Mouse (Mus musculus) forebrain, embryonic 13.5 days (tissue): ENCODE measurements at regions not wholly inside any gene's neighbourhood (a gene's known extent, or its start where the extent isn't known, plus 50 kb on each side); places are given as distances from the start of the nearest gene placed in this dataset.
A peak's percentile ranks its signal among the peaks of the same experiment; 100 is the strongest.

ENCODE experiments used
- ATAC-seq: fragments of 200-750 bp; cut with Nextera tagmentation; 2 replicates; pipeline ENCODE4 v1.8.0; 2017
- H3K27ac ChIP-seq: fragments of 300-500 bp; sonication (generic); 2 replicates; pipeline ENCODE4 v1.5.1; 2015; ENCODE audit warnings: inconsistent platforms, mild to moderate bottlenecking, moderate library complexity
- H3K27me3 ChIP-seq: fragments of 300-500 bp; sonication (generic); 2 replicates; pipeline ENCODE4 v1.6.1; 2015; ENCODE audit warnings: mild to moderate bottlenecking, inconsistent platforms
- H3K36me3 ChIP-seq: fragments of 300-500 bp; sonication (generic); 2 replicates; pipeline ENCODE4 v1.6.1; 2015; ENCODE audit warnings: mild to moderate bottlenecking, inconsistent platforms; ENCODE audit not compliant: poor library complexity, severe bottlenecking
- H3K4me1 ChIP-seq: fragments of 300-500 bp; sonication (generic); 2 replicates; pipeline ENCODE4 v1.6.1; 2015; ENCODE audit warnings: inconsistent platforms
- H3K4me2 ChIP-seq: fragments of 300-500 bp; sonication (generic); 2 replicates; pipeline ENCODE4 v1.6.1; 2015; ENCODE audit warnings: inconsistent platforms, mild to moderate bottlenecking, moderate library complexity
- H3K4me3 ChIP-seq: fragments of 300-500 bp; sonication (generic); 2 replicates; pipeline ENCODE4 v1.5.1; 2015; ENCODE audit warnings: mild to moderate bottlenecking, inconsistent platforms
- H3K9ac ChIP-seq: fragments of 300-500 bp; sonication (generic); 2 replicates; pipeline ENCODE4 v1.6.1; 2015; ENCODE audit warnings: mild to moderate bottlenecking, inconsistent platforms
- H3K9me3 ChIP-seq: fragments of 300-500 bp; sonication (generic); replicated peaks from 2 replicates; pipeline ENCODE4 v1.6.1; 2016; ENCODE audit warnings: inconsistent platforms
- WGBS: fragments of 180-500 bp; shearing (Covaris S2); methylation state at CpG from one replicate; pipeline ENCODE4 v1.1.7; 2015; 5-methylcytosine and 5-hydroxymethylcytosine counted together

GRCm38 (mm10) chr1:185151130-185151799 lies 52.7 kb upstream of the Rab3gap2 start:
- no peak for ATAC-seq
- WGBS, result 29% methylated on average over 11 of the region's 11 CpGs
- Histone ChIP-seq H3K4me1 (peaks cover 14% of the 10 kb centered on the region), H3K9ac (no peak overlapping the region), H3K27ac (no peak overlapping the region), H3K36me3 (no peaks in the 10 kb centered on the region), H3K4me3 (no peak overlapping the region), H3K9me3 (no peaks in the 10 kb centered on the region), H3K27me3 (no peaks in the 10 kb centered on the region), H3K4me2 (peak overlapping the region; percentile 26)

- Histone ChIP-seq H3K36me3 (no peaks in the 10 kb centered on the region), H3K9ac (no peak overlapping the region), H3K4me1 (peaks cover 14% of the 10 kb centered on the region), H3K27ac (no peak overlapping the region), H3K27me3 (no peaks in the 10 kb centered on the region), H3K4me2 (no peak overlapping the region), H3K4me3 (no peak overlapping the region), H3K9me3 (no peaks in the 10 kb centered on the region)
- no peak for ATAC-seq
- WGBS, result 59% methylated on average over 15 of the region's 15 CpGs
These were observed 53.3 kb upstream of the Rab3gap2 start for GRCm38 (mm10) chr1:185150431-185151129.

- ATAC-seq, result no peak
- Histone ChIP-seq H3K36me3 (no peaks in the 10 kb centered on the region), H3K27ac (no peak overlapping the region), H3K4me2 (no peak overlapping the region), H3K9me3 (no peaks in the 10 kb centered on the region), H3K4me1 (no peaks in the 10 kb centered on the region), H3K27me3 (no peaks in the 10 kb centered on the region), H3K4me3 (no peak overlapping the region), H3K9ac (no peak overlapping the region)
- WGBS, result 97% methylated on average over 1 of the region's 1 CpGs
These were observed 59.1 kb upstream of the Rab3gap2 start for GRCm38 (mm10) chr1:185144791-185145190.

GRCm38 (mm10) chr1:185144006-185144405 lies 59.9 kb upstream of the Rab3gap2 start:
- no peaks in the 10 kb centered on the region for H3K36me3 ChIP-seq
- no peaks in the 10 kb centered on the region for H3K9me3 ChIP-seq
- H3K4me3 ChIP-seq, result no peak overlapping the region
- H3K9ac ChIP-seq, result no peak overlapping the region
- no peak for ATAC-seq
- 94% methylated on average over 15 of the region's 15 CpGs for WGBS
- no peaks in the 10 kb centered on the region for H3K27me3 ChIP-seq
- no peak overlapping the region for H3K4me2 ChIP-seq
- H3K27ac ChIP-seq, result no peak overlapping the region
- H3K4me1 ChIP-seq, result no peaks in the 10 kb centered on the region

- no peaks in the 10 kb centered on the region for H3K27me3 ChIP-seq
- H3K4me2 ChIP-seq, result no peak overlapping the region
- H3K9me3 ChIP-seq, result no peaks in the 10 kb centered on the region
- no peaks in the 10 kb centered on the region for H3K36me3 ChIP-seq
- no peak overlapping the region for H3K27ac ChIP-seq
- no peak overlapping the region for H3K9ac ChIP-seq
- WGBS, result 84% methylated on average over 5 of the region's 5 CpGs
- ATAC-seq, result no peak
- no peaks in the 10 kb centered on the region for H3K4me1 ChIP-seq
- H3K4me3 ChIP-seq, result no peak overlapping the region
These were observed 63.6 kb upstream of the Rab3gap2 start for GRCm38 (mm10) chr1:185140317-185140716.

- Histone ChIP-seq H3K4me3 (no peak overlapping the region), H3K4me1 (no peaks in the 10 kb centered on the region), H3K9me3 (no peaks in the 10 kb centered on the region; the same call in 1 of the 2 replicates), H3K27me3 (no peaks in the 10 kb centered on the region), H3K4me2 (no peak overlapping the region), H3K9ac (no peak overlapping the region), H3K36me3 (no peaks in the 10 kb centered on the region), H3K27ac (no peak overlapping the region)
- no peak for ATAC-seq
- WGBS, result 78% methylated on average over 4 of the region's 4 CpGs
These were observed 75.7 kb upstream of the Rab3gap2 start for GRCm38 (mm10) chr1:185128209-185128608.

- Histone ChIP-seq H3K36me3 (no peaks in the 10 kb centered on the region), H3K27me3 (no peaks in the 10 kb centered on the region), H3K4me1 (no peaks in the 10 kb centered on the region), H3K9me3 (no peaks in the 10 kb centered on the region), H3K4me2 (no peak overlapping the region), H3K27ac (no peak overlapping the region), H3K4me3 (no peak overlapping the region), H3K9ac (no peak overlapping the region)
- WGBS, result 83% methylated on average over 14 of the region's 14 CpGs
- ATAC-seq, result no peak
These were observed 78.1 kb upstream of the Rab3gap2 start for GRCm38 (mm10) chr1:185125737-185126286.

- Histone ChIP-seq H3K4me1 (no peaks in the 10 kb centered on the region), H3K27ac (no peak overlapping the region), H3K36me3 (no peaks in the 10 kb centered on the region), H3K4me3 (no peak overlapping the region), H3K4me2 (no peak overlapping the region), H3K27me3 (no peaks in the 10 kb centered on the region), H3K9me3 (no peaks in the 10 kb centered on the region), H3K9ac (no peak overlapping the region)
- ATAC-seq, result no peak
- 84% methylated on average over 2 of the region's 2 CpGs for WGBS
These were observed 82.4 kb upstream of the Rab3gap2 start for GRCm38 (mm10) chr1:185121552-185121951.

GRCm38 (mm10) chr1:185120416-185120815 lies 83.5 kb upstream of the Rab3gap2 start:
- no peak for ATAC-seq
- H3K9me3 ChIP-seq, result no peaks in the 10 kb centered on the region
- H3K36me3 ChIP-seq, result no peaks in the 10 kb centered on the region
- no peaks in the 10 kb centered on the region for H3K27me3 ChIP-seq
- no peak overlapping the region for H3K4me2 ChIP-seq
- H3K4me1 ChIP-seq, result no peaks in the 10 kb centered on the region
- no peak overlapping the region for H3K4me3 ChIP-seq
- H3K9ac ChIP-seq, result no peak overlapping the region
- no peak overlapping the region for H3K27ac ChIP-seq
- WGBS, result 91% methylated on average over 2 of the region's 2 CpGs

- H3K27me3 ChIP-seq, result no peaks in the 10 kb centered on the region
- H3K4me2 ChIP-seq, result no peak overlapping the region
- no peak overlapping the region for H3K9ac ChIP-seq
- 59% methylated on average over 5 of the region's 5 CpGs for WGBS
- H3K36me3 ChIP-seq, result no peaks in the 10 kb centered on the region
- no peaks in the 10 kb centered on the region for H3K4me1 ChIP-seq
- no peak overlapping the region for H3K27ac ChIP-seq
- H3K4me3 ChIP-seq, result no peak overlapping the region
- no peak for ATAC-seq
- no peaks in the 10 kb centered on the region for H3K9me3 ChIP-seq
These were observed 86.2 kb upstream of the Rab3gap2 start for GRCm38 (mm10) chr1:185117711-185118110.

- Histone ChIP-seq H3K36me3 (no peaks in the 10 kb centered on the region), H3K4me1 (peaks cover 6% of the 10 kb centered on the region; the same call in 1 of the 2 replicates), H3K9ac (no peak overlapping the region), H3K9me3 (no peaks in the 10 kb centered on the region), H3K27me3 (no peaks in the 10 kb centered on the region), H3K4me3 (no peak overlapping the region), H3K4me2 (no peak overlapping the region), H3K27ac (no peak overlapping the region)
- no peak for ATAC-seq
- WGBS, result 90% methylated on average over 6 of the region's 6 CpGs
These were observed 90.2 kb upstream of the Rab3gap2 start for GRCm38 (mm10) chr1:185113687-185114086.

- no peak overlapping the region for H3K4me2 ChIP-seq
- no peak overlapping the region for H3K27ac ChIP-seq
- WGBS, result 73% methylated on average over 4 of the region's 4 CpGs
- H3K4me3 ChIP-seq, result no peak overlapping the region
- no peaks in the 10 kb centered on the region for H3K9me3 ChIP-seq
- peaks cover 6% of the 10 kb centered on the region; the same call in 1 of the 2 replicates for H3K4me1 ChIP-seq
- H3K27me3 ChIP-seq, result no peaks in the 10 kb centered on the region
- no peaks in the 10 kb centered on the region for H3K36me3 ChIP-seq
- ATAC-seq, result no peak
- no peak overlapping the region for H3K9ac ChIP-seq
These were observed 91.9 kb upstream of the Rab3gap2 start for GRCm38 (mm10) chr1:185112017-185112399.
